Mouse (Mus musculus): ENCODE measurements around the gene Msrb1.

Msrb1 gene

GRCm38 (mm10) chr17:24743896-24744295 is 7.5 kb downstream of the Msrb1 start:
- DNase-seq (ENCODE audit: low spot score in 2 of 2) = no peak

GRCm38 (mm10) chr17:24744381-24744780 is 7.9 kb downstream of the Msrb1 start:
- DNase-seq (ENCODE audit: low spot score in 2 of 2) = no peak

- peak; percentile 86 to 88 for DNase-seq (ENCODE audit: low spot score in 2 of 2)
Measured at GRCm38 (mm10) chr17:24745526-24746497, 9.4 kb downstream of the Msrb1 start.

GRCm38 (mm10) chr17:24746986-24747385 is 10.5 kb downstream of the Msrb1 start:
- DNase-seq (ENCODE audit: low spot score in 2 of 2) = no peak

- DNase-seq (ENCODE audit: low spot score in 2 of 2) = no peak
Measured at GRCm38 (mm10) chr17:24751528-24751927, 15.1 kb downstream of the Msrb1 start.

- DNase-seq (ENCODE audit: low spot score in 2 of 2) = no peak
Measured at GRCm38 (mm10) chr17:24752415-24753394, 16.3 kb downstream of the Msrb1 start, which contains the start of gene Hs3st6. TSS of gene Hs3st6 (plus strand) at chr17:24752988.

- no peak for DNase-seq (ENCODE audit: low spot score in 2 of 2)
Measured at GRCm38 (mm10) chr17:24757394-24757793, 21.0 kb downstream of the Msrb1 start.

- DNase-seq (ENCODE audit: low spot score in 2 of 2) = no peak
Measured at GRCm38 (mm10) chr17:24761121-24761520, 24.7 kb downstream of the Msrb1 start.

- no peak for DNase-seq (ENCODE audit: low spot score in 2 of 2)
Measured at GRCm38 (mm10) chr17:24765016-24765905, 28.8 kb downstream of the Msrb1 start.

- DNase-seq (ENCODE audit: low spot score in 2 of 2) = no peak
Measured at GRCm38 (mm10) chr17:24766266-24766875, 29.9 kb downstream of the Msrb1 start.

- DNase-seq (ENCODE audit: low spot score in 2 of 2) = no peak
Measured at GRCm38 (mm10) chr17:24769146-24769545, 32.7 kb downstream of the Msrb1 start.

- no peak for DNase-seq (ENCODE audit: low spot score in 2 of 2)
Measured at GRCm38 (mm10) chr17:24773241-24773640, 36.8 kb downstream of the Msrb1 start.

GRCm38 (mm10) chr17:24775173-24775572 is 38.7 kb downstream of the Msrb1 start:
- DNase-seq (ENCODE audit: low spot score in 2 of 2) = no peak

GRCm38 (mm10) chr17:24777073-24777472 is 40.6 kb downstream of the Msrb1 start:
- DNase-seq (ENCODE audit: low spot score in 2 of 2) = no peak

GRCm38 (mm10) chr17:24780821-24781220 is 44.4 kb downstream of the Msrb1 start:
- DNase-seq (ENCODE audit: low spot score in 2 of 2) = no peak

- no peak for DNase-seq (ENCODE audit: low spot score in 2 of 2)
Measured at GRCm38 (mm10) chr17:24792190-24792589, 55.7 kb downstream of the Msrb1 start.

Measured in right cerebral cortex, postnatal 10 days (tissue).